Mouse (Mus musculus): ENCODE results near the gene Wdr24.
A peak's percentile ranks its signal among the peaks of the same experiment; 100 is the strongest.
"Not testable (repeated sequence)": the region's sequence is repeated elsewhere in the genome, so short reads cannot be mapped to it uniquely, and the experiment has no call there.

The Wdr24 gene

DNA sequence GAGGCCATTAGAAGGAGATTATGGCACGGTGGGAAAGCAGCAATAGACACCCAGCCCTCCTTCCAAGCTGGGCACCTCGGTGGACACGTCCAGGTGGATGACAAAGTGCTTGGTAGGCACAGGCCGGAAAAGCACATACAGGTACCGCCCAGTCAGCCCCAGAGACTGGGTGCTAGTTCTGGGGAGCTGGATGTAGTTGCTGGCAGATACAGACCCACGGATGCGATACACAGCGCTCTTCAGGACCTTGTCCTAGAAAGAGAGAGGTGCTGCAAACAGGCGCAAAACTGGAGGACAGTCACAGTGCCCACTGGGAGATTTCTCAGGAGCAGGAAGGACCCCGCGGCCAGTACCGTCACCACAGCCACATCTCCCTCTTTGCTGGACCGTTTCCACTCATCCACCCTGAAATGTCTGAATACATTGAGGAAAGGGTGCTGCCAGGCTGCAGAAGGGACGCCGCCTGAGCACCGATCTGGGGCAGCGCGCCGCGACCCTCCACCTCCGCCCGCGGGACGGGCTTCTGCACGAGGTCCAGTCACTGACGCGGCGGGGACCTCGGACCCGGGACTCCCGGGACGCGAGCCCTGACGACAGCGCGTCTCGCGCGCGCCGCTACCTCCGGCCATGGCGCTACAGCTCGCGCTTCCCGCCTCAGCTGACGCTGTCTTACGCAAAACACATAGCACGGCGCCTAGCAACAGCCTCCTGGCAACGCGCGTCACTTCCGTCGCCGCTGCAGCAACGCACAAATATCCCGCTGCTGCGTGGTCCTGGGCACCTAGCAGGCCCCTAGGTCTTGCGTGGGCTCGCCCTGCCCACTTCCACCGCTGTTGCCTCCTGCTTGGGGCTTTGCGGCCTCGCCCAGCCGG lies 37.6 kb downstream of the Wdr24 start, which contains the start of gene Wdr90:
Gene Wdr90 (minus strand): TSS at position 670 of the 872 bp plus-strand sequence.
- DNase-seq (ENCODE audit: low spot score), result peak; percentile 91

DNA sequence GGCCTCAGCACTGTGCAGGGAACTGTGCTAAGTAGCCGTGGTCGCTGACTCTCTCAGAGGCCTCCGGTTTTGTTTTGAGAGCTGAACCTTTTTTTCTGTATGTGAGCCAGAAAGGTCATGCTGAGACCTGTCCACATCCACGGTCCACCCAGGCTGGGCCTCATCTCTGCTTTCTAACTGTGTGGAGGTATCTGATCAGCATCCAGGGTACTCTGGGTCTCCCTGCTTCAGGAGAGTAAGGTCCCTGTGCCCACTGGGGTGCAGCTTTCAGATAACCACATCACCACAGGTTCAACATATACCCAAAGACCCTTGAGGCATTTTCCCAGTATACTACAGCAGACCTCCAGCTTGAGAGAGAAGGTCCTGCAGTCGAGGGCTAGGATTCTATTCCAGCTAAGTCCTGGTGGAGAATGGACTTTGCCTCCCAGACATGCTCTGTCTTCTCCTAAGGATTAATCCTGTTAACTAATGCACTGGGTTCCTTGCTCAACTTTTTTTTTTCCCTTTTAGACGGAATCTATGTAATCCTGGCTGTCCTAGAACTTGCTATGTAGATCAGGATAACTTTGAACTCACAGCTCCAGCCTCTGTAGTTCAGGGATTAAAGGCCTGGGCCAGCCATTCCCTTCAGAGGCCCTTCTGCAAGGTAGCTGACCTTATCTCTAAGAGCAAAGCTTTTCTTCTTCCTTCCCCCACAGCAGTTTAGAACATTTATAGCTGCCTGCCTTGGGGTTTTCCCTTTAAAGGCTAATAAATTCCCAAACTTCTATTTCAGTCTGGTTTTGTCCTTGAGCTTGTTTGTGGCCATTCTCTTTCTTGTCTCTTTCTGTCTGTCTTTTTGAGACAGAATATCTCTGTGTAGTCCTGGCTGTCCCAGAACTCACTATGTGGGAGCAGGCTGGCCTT lies 38.5 kb downstream of the Wdr24 start:
- DNase-seq (ENCODE audit: low spot score), result no peak

DNA sequence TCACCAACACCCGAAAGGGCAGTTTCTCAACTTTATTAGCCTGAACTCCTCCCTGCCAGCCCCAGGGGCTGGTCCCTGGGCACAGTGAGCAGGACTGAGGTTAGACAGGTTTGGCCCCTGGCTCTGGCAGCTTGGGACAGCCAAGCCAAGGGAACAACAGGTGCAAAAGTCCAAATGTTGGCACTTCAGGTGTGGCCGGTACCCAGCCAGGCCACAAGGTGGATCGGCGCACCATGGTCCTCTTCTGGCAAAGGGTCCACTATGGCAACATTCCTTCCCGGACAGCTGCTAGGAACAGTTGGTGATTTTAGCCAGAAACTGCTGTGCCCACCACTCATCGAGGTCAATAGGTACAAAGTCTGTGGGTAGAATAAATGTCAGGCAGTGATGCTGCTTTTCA lies 40.3 kb downstream of the Wdr24 start:
- no peak for DNase-seq (ENCODE audit: low spot score)

DNA sequence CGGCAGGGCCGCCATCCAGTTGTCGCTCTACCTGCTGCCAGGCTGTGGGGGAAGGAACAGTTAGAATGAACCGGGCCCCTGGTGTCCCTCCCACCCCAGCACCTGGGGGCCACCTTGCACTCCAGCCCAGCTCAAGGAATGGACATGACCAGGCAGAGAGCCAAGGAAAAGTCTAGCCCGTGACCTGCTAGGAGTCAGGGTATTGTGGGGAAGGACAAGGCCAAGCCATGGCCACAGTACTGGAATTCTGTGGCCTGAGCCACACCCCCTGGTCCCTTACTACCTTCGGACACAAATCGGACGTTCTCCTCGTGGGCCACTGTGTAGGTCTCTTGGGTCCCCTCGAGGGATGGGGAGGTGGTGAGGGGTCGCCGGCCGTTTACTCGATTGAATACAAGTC lies 40.9 kb downstream of the Wdr24 start:
- no peak for DNase-seq (ENCODE audit: low spot score)

DNA sequence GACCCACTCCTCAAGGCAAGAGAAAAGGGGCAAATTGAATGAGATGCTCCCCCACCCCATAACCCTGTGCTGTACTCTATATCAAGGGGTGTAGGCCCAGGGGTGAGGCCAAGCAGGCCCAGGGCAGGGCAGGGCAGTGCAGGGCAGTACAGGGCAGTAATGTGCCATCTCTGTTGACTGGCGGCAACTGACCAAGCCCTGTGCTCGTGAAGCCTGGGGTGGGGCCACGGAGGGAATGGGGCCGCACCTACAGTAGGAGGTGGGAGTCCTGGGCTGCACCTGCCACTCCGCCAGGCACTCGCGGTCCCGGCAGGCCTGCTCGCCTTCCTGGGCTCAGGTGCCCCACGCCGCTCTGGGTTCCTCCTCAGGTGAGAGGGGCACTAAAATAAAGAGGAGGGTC lies 41.9 kb downstream of the Wdr24 start:
- DNase-seq (ENCODE audit: low spot score), result no peak

DNA sequence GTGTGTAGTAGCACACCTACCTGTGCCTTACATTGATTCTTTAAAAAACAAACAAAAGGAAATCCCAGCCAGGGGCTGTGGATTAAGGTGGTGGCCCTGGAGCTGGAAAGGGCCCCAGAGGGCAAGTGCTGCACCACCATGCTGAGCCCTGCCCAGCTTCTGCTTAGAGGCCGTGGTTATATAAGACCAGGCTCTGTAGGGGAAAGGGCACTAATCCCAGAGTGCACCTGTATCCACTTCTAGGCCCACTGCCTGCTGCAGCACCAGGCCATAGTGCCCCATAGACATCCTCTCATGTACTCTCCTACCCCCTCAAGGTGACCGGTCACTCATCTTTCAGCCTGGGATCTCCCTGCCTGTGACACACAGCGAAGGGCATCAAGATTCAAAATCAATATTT lies 42.7 kb downstream of the Wdr24 start:
- DNase-seq (ENCODE audit: low spot score), result no peak

DNA sequence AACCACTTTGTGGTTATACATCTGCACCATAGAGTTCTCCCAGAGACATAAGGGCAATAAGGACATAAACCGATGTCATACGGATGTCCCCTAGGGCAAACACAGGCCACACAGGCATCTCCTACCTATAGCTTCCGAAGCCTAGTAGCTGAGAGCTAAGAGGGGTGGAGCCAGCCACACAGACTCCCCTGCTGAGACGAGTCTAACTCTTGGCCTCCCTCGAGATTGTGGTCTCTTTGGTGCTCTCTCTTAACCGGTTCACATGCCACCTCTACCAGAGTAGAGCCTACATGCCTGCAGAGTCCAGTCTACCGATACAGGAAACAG lies 44.0 kb downstream of the Wdr24 start:
- no peak for DNase-seq (ENCODE audit: low spot score)

DNA sequence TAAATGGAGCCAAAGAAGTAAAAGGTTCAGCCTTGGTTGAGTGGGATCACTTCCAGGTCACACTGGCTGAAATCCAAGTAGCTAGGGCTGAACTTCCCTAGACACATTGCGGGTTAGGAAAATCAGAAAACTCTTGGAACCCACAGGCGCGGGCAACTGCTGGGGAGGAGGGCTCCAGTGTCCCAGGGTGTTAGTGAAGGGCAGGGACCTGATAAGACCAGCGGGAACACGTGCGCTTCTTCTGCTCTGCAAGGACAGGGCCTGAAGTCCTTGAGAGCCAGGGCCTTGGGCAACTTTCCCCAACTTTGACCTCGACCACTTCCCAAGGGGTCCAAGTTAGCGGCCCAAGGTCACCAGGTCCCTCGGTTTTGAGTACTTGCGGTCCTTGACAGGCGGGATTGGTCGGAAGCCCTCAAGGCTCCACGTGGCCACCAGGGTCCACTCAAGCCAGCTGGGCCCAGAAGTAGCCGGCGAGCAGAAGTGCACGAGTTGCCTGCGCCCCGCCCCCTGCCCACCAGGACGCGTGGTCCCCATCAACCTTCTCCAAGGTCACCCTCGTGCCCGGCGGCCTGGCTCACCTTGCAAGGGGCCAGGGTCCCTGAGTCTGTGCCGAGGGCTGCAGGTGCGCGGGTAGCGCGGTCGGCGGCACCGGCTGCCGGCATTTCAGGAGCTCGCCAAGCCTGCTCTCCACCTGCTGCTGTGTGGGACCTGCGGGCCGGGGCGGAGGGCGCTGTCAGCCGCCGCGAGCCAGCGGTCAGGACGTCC lies 44.6 kb downstream of the Wdr24 start:
- DNase-seq (ENCODE audit: low spot score), result peak; percentile 76

DNA sequence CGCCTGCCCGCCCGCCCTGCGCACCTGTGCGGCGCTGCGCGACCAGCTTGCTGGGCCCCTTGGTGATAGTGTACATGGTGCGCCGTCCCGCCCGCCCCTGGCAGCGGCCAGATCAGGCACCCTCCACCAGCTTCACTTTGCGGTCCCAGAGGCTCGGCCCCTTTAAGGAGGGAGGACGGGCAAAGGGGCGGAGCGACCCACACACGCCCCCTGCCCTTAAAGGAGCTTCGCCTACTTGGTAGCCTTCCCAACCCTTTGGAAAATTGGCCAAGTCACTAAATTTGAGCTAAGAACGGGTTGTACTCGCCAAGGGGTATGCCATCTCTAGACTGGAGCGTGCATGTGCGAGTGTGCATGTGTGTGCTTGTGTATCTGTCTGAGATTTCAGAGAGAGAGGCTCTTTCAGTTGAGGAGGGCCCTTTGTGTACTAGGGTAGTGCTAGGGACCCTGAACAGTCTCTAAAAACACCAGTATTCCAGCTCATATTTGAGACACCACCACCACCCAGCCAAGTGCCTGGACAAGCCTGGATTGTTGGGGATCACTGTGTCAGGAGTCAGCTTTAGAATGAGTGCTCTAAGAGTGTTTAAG lies 45.3 kb downstream of the Wdr24 start, which contains the start of gene Mcrip2:
Gene Mcrip2 (minus strand): TSS at position 164 of the 591 bp plus-strand sequence.
- peak; percentile 85 for DNase-seq (ENCODE audit: low spot score)

DNA sequence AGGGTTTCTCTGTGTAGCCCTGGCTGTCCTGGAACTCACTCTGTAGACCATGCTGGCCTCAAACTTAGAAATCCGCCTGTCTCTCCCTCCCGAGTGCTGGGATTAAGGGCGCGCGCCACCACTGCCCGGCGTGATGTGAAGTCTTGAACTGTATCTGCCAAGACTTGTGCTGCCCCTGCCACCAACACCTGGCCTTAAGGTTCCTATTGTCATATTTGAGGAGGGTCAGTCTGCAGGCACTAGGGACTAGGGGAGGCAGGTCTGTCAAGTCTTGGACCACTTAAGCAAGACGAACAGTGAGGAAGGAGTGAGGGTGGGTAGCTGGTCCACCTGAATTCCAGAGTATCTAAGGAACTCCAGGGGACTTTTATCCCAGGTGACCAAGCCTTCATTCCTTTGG lies 46.1 kb downstream of the Wdr24 start:
- no peak for DNase-seq (ENCODE audit: low spot score)

DNA sequence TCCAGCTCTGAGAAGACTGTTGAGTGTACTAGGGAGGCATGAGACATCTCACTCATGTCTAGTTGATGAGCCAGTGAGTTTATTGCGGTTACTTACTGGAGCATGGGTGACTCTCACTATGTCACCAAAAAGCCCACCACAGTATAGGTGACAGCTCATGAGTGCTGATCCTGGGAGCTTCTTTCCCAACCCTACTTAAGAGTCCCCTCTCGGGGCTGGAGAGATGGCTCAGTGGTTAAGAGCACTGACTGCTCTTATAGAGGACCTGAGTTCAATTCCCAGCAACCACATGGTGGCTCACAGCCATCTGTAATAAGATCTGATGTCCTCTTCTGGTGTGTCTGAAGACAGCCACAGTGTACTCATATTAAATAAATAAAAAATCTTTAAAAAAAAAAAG lies 46.5 kb downstream of the Wdr24 start:
- no peak for DNase-seq (ENCODE audit: low spot score)

DNA sequence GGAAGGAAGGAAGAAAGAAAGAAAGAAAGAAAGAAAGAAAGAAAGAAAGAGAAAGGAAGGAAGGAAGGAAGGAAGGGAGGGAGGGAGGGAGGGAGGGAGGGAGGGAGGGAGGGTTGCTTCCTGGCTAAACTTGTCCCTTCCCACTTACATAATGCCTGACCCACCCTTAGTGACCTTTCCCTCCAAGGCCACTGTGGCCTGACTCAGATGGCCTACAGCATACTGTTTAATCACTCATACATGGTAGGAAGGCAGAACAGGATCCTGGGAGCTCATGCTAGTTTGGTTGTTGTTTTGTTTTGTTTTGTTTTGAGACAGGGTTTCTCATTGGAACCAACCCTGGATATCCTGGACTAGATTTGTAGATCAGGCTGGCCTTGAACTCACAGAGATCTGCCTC lies 48.1 kb downstream of the Wdr24 start:
- not testable (repeated sequence) for DNase-seq (ENCODE audit: low spot score)

DNA sequence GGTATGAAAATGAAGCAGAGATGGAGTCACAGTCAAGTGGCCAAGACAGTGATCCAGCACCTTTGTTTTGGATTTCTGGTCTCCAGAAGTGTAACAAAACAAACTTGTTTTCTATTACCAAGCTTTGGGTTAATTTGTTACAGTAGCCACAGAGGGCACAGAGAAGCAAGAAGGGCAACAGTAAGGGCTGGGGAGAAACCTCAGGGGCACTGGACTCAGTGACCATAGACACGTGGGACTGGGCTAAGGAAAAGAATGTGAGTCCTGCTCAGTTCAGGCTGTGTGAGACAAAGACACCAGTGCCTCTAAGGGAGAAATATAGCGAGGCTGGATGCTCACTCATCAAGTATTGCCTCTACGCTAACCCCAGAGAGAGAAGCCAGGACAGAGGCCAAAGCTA lies 49.2 kb downstream of the Wdr24 start:
- no peak for DNase-seq (ENCODE audit: low spot score)

DNA sequence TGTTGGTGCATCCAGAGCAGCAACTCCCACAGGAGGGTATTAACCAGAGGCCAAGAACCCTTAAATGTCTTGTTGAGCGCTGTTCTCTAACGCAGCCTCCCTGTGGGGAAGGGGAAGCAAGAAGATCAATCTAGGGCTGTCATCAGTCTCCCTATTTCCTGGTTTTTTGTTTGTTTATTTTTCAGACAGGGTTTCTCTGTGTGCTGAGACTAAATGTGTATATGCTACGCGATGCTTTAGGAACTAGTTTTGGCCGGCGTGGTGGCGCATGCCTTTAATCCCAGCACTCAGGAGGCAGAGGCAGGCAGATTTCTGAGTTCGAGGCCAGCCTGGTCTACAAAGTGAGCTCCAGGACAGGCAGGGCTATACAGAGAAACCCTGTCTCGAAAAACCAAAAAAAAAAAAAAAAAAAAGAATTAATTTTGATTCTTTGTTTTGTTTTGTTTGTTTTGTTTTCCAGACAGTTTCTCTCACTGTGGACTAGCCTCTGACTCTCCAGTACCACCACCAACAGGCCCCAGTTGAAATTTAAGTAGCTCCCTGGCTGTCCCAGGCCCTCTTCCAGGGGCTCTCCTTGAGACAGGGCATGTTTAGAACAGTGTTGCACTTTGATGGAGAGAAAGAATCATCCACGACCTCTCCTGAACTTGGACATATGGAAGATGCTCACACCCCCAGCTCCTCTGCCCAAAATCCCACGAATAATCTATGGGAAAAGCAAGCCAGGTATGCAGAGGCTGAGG lies 50.1 kb downstream of the Wdr24 start:
- DNase-seq (ENCODE audit: low spot score), result no peak

DNA sequence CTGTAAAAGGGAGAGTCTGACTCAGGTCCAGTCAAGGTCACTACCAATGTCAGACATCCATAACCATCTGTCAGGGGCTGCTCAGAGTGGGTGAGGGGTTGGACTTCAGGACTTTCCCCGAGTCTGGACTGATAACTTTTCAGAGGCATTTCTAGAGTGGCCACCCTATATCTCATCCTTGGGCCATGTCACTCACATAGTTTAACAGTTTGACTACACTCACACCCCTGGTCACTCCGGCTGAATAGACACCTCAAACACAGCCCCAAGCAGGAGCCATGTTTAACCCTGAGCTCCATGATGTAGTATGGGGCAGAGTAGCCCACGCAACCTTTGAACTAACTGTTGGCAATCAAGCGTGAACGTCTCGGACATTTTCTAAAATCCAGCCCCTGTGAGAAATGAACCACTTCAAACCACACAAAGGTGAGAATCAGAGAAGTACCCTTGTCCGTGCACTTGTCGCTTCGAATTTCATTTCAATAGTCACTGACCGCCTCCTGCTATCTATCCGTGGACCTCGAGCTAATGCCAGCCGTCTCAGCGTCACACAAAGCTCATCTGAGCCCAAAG lies 50.8 kb downstream of the Wdr24 start:
- no peak for DNase-seq (ENCODE audit: low spot score)

DNA sequence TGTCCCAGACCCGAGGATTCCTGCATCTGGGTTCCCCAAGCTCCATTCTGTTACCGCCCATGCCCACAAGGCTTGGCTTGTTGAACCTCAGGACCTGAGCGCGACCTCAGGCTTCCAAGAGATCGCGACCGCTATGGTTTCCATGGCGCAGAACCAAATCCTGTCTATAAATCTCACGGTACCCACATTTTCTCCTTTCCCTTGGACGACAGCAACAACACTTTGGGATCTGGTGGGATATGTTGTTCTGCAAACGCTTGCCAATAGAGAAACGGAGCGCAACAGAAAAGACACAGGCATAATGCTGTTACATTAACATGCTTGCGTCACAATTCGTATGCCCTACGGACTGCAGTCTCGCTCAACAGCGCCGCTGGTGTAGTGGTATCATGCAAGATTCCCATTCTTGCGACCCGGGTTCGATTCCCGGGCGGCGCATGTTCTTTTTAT lies 51.3 kb downstream of the Wdr24 start, which contains the start of gene Mettl26:
Gene Mettl26 (plus strand): TSS at position 354 of the 450 bp plus-strand sequence.
- peak; percentile 90 for DNase-seq (ENCODE audit: low spot score)

DNA sequence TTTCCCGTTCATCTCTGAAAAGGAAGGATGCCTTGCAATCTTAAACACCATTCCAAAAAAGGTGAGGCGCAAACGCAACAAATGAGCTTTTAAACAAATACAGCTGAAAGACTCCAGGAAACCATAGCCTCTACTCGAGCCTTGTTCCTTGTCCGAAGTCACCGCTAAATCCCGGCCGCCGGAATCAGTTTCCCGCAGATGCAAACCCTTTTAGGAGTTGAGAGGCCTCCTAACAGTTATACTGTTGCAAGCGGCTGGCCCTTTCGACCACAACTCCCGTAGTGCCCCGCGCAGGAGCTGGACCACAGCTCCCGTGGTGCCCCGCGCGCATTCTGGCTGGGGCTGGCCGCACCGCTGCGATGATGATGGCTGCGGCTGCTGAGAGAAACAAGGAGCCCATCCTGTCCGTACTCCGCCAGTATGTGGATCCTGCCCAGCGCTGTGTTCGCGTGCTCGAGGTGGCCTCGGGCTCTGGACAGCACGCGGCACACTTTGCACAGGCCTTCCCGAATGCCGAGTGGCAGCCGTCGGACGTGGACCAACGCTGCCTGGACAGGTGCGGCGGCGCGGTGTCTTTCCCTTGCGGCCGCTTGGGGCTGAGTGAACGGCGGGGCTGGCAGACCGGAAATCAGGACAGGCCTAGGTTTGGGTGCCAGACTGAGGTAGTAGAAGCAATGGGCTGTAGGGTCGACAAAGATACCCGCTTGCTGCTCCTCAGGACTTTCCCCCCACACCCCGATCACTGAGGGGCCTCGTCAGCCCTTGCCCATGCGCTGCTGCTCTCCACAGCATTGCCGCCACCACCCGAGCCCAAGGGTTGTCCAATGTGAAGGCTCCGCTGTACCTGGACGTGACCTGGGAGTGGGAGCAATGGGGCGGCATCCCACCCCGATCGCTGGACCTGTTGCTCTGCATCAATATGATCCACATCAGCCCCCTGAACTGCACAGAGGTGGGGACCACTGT lies 52.0 kb downstream of the Wdr24 start:
- DNase-seq (ENCODE audit: low spot score), result peak; percentile 89

DNA sequence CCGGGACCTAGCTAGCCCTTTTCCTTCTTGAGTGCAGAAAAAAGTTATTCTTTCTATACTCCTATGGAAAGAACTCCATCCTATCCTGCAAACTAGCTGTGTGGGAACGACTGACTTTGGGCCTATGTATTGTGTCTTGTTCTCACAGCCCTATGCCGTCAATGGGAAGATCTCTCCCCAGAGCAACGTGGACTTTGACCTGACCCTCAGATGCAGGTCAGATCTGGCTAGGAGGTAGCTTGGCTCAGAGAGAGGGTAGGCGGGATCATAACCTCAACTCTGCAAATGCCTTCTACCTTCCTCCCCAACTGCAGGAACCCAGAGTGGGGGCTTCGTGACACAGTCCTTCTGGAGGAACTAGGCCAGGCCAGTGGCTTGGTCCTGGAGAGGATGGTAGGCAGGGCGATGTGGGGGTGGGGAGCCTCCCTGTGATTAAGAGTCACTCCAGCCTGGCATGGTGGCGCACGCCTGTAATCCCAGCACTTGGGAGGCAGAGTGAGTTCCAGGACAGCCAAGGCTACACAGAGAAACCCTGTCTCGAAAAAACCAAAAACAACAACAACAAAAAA lies 53.0 kb downstream of the Wdr24 start:
- DNase-seq (ENCODE audit: low spot score), result no peak

DNA sequence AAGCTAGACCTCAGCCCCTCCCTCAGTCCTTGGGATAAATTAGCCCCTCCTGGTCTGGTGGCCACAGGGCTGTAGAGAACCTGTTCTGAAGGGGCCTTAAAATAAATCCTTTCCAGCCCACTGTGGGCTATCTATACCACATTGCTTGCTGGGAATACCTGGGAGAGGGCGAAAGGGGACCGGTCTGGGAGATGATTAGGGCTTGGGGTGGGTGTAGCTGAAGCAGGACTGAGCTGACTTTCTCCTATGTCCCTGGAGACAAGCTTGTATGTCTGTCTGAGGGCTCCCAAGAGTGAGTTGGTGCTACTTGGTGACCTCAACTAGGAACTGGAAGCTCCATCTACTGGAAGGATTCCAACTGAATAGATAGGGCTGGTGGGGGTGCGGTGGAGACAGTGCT lies 53.6 kb downstream of the Wdr24 start:
- DNase-seq (ENCODE audit: low spot score), result no peak

All from ovary, postnatal 36 days (tissue).